Mouse (Mus musculus) brain, embryonic 14.5 days (tissue): ENCODE results near the gene Ftsj3. TPM values are rescaled to one million over a fixed set of nuclear protein-coding genes. Genes with fewer than 3 reads are reported as not detected.
"Not testable (repeated sequence)": the region's sequence is repeated elsewhere in the genome, so short reads cannot be mapped to it uniquely, and the experiment has no call there.

Source experiments
- DNase-seq: peaks from one replicate; pipeline ENCODE4 v3.0.0-alpha.2; 2011; ENCODE audit warnings: low read depth
- CTCF ChIP-seq: fragments of 200-500 bp; IDR thresholded peaks from 2 replicates; pipeline ENCODE4 v1.5.1; 2012; ENCODE audit warnings: inconsistent platforms, mild to moderate bottlenecking, moderate library complexity, borderline replicate concordance; ENCODE audit not compliant: insufficient read depth, insufficient read length; ENCODE audit errors: extremely low read depth
- POLR2A ChIP-seq: fragments of 200-500 bp; IDR thresholded peaks from 2 replicates; pipeline ENCODE4 v1.6.1; 2012; ENCODE audit warnings: mild to moderate bottlenecking, inconsistent platforms, borderline replicate concordance; ENCODE audit not compliant: poor library complexity, insufficient read depth, insufficient read length, severe bottlenecking; ENCODE audit errors: extremely low read depth
- polyA plus RNA-seq: library from polyadenylated mRNA; depleted of rRNA; stranded (reverse); fragments of >200 nt; gene quantifications from 2 replicates; pipeline ENCODE4 v1.2.3, GENCODE M21; 2012

Ftsj3 gene
- polyA plus RNA-seq, 1 experiment = 31.5 TPM

- DNase-seq = no peak
- TF ChIP-seq CTCF (no peak), POLR2A (no peak)
Measured at GRCm38 (mm10) chr11:106266431-106266830, 10.6 kb upstream of the Ftsj3 start.

GRCm38 (mm10) chr11:106265570-106265969 is 9.7 kb upstream of the Ftsj3 start:
- TF ChIP-seq POLR2A (no peak), CTCF (no peak)
- DNase-seq = no peak

- TF ChIP-seq POLR2A (no peak), CTCF (no peak)
- DNase-seq = no peak
Measured at GRCm38 (mm10) chr11:106264988-106265387, 9.1 kb upstream of the Ftsj3 start.

GRCm38 (mm10) chr11:106263963-106264362 is 8.1 kb upstream of the Ftsj3 start:
- no peak for DNase-seq
- TF ChIP-seq POLR2A (no peak), CTCF (no peak)

DNA sequence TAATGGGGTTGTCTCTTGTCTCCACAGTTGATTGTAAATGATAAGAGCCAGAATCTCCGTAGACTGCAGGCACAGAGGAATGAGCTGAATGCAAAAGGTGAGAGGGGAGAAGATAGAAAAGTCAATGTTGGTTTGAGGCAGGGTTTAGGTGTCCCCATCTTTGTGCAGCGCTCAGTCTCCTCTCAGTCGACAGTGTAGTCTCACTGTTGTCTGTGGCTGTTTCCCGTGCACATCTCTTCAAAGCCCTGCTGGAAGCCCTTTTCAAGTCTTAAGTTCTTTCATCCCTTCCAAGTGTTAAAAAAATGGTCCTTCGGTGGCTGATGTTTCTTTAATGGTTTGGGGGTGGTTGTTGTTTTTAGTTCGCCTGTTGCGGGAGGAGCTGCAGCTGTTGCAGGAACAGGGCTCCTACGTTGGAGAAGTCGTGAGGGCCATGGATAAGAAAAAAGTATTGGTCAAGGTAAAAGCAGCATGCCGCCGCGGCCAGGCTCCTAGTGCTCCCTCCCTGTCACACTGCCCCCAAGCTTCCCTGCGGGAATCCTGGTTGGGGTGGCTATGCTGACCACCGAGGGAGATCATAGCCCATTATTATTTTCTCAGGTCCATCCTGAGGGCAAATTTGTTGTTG is 5.1 kb upstream of the Ftsj3 start:
- DNase-seq = no peak

DNA sequence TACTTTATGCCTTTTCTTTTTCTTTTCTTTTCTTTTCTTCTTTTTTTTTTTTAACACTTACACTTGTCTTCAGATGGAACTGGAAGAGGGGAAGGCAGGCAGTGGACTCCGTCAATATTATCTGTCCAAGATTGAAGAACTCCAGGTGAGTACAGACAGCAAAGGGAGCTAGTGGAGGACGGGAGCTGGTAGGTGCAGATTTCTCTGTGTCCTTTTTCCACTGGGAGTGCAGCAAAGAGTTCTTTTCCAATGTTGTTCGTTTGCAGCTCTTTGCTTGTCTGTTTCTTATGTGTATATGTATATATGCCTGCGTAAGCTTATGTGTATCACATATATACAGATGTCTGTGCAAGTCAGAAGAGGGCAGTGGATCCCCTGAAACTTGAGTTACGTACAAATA is 896 bp upstream of the Ftsj3 start:
- no peak for TF ChIP-seq CTCF
- TF ChIP-seq POLR2A = no peak

More for the DNA sequence above, 5.1 kb upstream of the Ftsj3 start:
- TF ChIP-seq POLR2A = no peak
- TF ChIP-seq CTCF = no peak

DNA sequence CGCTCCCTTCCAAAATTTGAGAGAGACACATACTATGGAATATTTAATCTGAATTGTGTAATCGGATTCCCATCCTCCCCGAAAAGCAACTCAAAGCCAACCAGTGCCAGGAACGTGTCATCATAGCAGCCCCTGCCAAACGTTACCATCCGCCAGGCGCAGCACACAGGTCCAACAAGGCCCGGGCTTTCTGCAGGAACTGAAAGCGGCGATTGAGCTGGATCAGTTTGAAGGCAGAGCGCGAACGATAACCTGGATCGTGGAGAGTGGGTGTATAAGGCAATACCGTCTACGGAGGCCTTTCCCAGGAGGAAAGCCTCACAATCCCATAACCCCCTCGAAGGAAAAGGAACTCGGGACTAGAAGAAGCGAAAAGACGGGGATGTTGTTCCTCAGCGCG is 705 bp downstream of the Ftsj3 start:
- peak; percentile 11 for DNase-seq
- TF ChIP-seq CTCF (no peak), POLR2A (no peak)

More for the DNA sequence above, 896 bp upstream of the Ftsj3 start:
- no peak for DNase-seq

GRCm38 (mm10) chr11:106254767-106255166 is 1.1 kb downstream of the Ftsj3 start:
- no peak for DNase-seq
- TF ChIP-seq CTCF = no peak
- no peak for TF ChIP-seq POLR2A

- no peak for DNase-seq
- TF ChIP-seq CTCF = no peak
- no peak for TF ChIP-seq POLR2A
Measured at GRCm38 (mm10) chr11:106249326-106249725, 6.6 kb downstream of the Ftsj3 start.

DNA sequence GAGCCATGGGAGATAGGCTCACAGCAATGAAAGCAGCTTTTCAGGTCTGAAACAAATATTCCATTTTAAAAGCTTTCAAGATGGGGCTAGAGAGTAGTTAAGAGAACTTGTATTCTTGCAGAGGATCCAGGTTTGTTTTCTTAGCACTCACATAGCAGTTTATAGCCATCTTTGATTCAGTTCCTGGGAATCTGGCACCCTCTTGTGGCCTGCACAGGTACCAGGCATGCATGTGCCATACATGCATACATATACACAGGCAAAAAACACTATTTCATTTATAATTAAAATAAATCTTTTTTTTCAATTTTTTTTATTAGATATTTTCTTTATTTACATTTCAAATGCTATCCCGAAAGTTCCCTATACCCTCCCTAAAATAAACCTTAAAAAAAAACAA is 9.0 kb downstream of the Ftsj3 start:
- peak; percentile 21 for DNase-seq
- TF ChIP-seq CTCF (peak; percentile 40; the same call in 1 of the 2 replicates), POLR2A (no peak)

- DNase-seq = not testable (repeated sequence)
Measured at GRCm38 (mm10) chr11:106233978-106234377, 21.9 kb downstream of the Ftsj3 start.

- TF ChIP-seq POLR2A (no peak), CTCF (no peak)
- no peak for DNase-seq
Measured at GRCm38 (mm10) chr11:106220603-106221002, 35.3 kb downstream of the Ftsj3 start.
